Mouse (Mus musculus) liver, embryonic 13.5 days (tissue): Measurements from ENCODE around the gene Mrps35. TPM values are rescaled to one million over a fixed set of nuclear protein-coding genes. Genes with fewer than 3 reads are reported as not detected.

Experiments used
- ATAC-seq: fragments of 200-750 bp; cut with Nextera tagmentation; 2 replicates; pipeline ENCODE4 v1.8.0; 2017; ENCODE audit warnings: low read depth, mild to moderate bottlenecking, moderate number of reproducible peaks, moderate library complexity
- DNase-seq: peaks from one replicate; pipeline ENCODE4 v3.0.0; 2022
- H3K27ac ChIP-seq: fragments of 300-500 bp; sonication (generic); 2 replicates; pipeline ENCODE4 v1.5.1; 2015; ENCODE audit warnings: moderate library complexity, mild to moderate bottlenecking, inconsistent platforms
- H3K27me3 ChIP-seq: fragments of 300-500 bp; sonication (generic); 2 replicates; pipeline ENCODE4 v1.6.1; 2015; ENCODE audit warnings: mild to moderate bottlenecking, inconsistent platforms
- H3K36me3 ChIP-seq: fragments of 300-500 bp; sonication (generic); 2 replicates; pipeline ENCODE4 v1.6.1; 2015; ENCODE audit warnings: mild to moderate bottlenecking, inconsistent platforms
- H3K4me1 ChIP-seq: fragments of 300-500 bp; sonication (generic); replicated peaks from 2 replicates; pipeline ENCODE4 v1.6.1; 2015; ENCODE audit warnings: inconsistent platforms
- H3K4me2 ChIP-seq: fragments of 300-500 bp; sonication (generic); 2 replicates; pipeline ENCODE4 v1.6.1; 2015; ENCODE audit warnings: inconsistent platforms, mild to moderate bottlenecking, moderate library complexity
- H3K4me3 ChIP-seq: fragments of 300-500 bp; sonication (generic); replicated peaks from 2 replicates; pipeline ENCODE4 v1.5.1; 2015; ENCODE audit warnings: mild to moderate bottlenecking, inconsistent platforms
- H3K9ac ChIP-seq: fragments of 300-500 bp; sonication (generic); 2 replicates; pipeline ENCODE4 v1.6.1; 2015; ENCODE audit warnings: mild to moderate bottlenecking, inconsistent platforms
- H3K9me3 ChIP-seq: fragments of 300-500 bp; sonication (generic); replicated peaks from 2 replicates; pipeline ENCODE4 v1.6.1; 2016; ENCODE audit warnings: inconsistent platforms
- WGBS: fragments of 180-500 bp; shearing (Covaris S2); methylation state at CpG from one replicate; pipeline ENCODE4 v1.1.7; 2015; ENCODE audit not compliant: insufficient replicate concordance; 5-methylcytosine and 5-hydroxymethylcytosine counted together
- polyA plus RNA-seq: library from polyadenylated mRNA; unstranded; fragments of >200 nt; fragmentation: Nextera tagmentation; extraction: Ambion mirVana; gene quantifications from 2 replicates; pipeline ENCODE4 v1.2.1, GENCODE M21; 2015

The Mrps35 gene
- polyA plus RNA-seq, 1 experiment from 2014 or later, result 69.5 TPM

DNA sequence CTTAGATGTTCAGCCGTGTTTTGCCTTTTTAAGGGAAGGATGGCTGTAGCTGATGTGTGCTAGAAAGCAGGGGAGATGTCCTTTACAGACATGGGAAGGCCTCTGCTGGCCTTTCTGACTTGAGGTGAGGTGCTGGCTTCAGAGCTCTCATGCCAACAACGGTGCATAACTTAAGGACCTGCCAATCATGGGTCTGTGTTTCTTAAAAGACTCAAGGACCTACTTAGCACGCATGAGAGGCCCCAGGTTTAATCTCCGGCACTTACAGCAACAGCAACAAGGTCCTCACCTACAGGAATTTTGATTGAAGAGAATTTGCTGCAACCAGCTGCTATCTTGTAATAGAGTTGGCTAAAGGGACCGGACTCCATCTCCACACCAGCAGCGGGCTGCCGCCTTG is 66.7 kb downstream of the Mrps35 start:
- 76% methylated on average over 7 of the region's 7 CpGs for WGBS
- H3K36me3 ChIP-seq, result peaks cover 57% of the 10 kb centered on the region

DNA sequence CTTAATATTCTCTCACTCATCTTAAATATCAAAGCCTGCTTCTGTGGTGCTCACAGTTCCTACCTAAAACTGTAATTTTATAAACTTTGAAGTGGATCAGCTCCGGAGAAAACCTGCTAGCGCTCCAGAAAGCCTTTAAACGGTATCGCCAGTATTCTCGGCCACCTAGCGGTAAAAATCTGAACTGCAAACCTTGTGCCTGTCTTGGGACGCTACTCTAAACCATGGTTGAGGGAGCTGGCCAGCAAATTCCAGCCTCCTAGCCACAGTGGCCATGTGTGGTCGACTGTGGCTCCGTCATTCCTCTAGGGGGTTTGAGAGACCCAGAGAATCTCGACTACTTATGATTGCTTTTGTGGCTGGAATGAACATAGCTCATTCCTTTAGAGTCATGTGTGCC is 74.0 kb downstream of the Mrps35 start:
- H3K4me1 ChIP-seq, result no peaks in the 10 kb centered on the region
- no peak overlapping the region for H3K4me3 ChIP-seq
- H3K27ac ChIP-seq, result no peak overlapping the region
- H3K4me2 ChIP-seq, result no peak overlapping the region
- 10% methylated on average over 10 of the region's 10 CpGs for WGBS
- peaks cover 5% of the 10 kb centered on the region; the same call in 1 of the 2 replicates for H3K36me3 ChIP-seq
- no peak overlapping the region for H3K9ac ChIP-seq
- no peaks in the 10 kb centered on the region for H3K9me3 ChIP-seq
- no peaks in the 10 kb centered on the region for H3K27me3 ChIP-seq
- DNase-seq (peak; percentile 33), ATAC-seq (peak; percentile 23; the same call in 1 of the 2 replicates)

More for the DNA sequence above, 66.7 kb downstream of the Mrps35 start:
- Histone ChIP-seq H3K4me2 (no peak overlapping the region), H3K9me3 (no peaks in the 10 kb centered on the region), H3K9ac (no peak overlapping the region), H3K27me3 (no peaks in the 10 kb centered on the region), H3K4me3 (no peak overlapping the region), H3K27ac (no peak overlapping the region), H3K4me1 (peaks cover 4% of the 10 kb centered on the region; the same call in 1 of the 2 replicates)
- ATAC-seq, result no peak
- no peak for DNase-seq

DNA sequence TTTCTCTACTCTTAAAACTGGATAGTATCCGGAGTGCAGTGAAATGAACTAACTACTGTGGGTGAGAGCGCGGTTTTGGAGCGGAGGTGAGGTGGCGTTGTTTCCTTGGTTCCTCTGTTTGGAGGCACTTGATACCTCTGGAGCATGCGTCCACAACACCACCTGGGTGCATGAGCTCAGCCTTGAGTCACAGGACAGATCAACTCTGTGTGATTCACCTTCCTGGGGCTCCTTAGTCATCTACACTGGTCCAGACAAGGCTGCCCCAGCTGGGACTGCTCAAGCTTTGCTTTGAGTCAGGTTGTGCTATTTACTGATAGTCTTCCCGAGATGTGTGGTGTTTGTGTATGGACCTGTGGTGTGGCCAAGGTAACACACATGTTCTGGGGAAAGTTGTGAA is 75.2 kb downstream of the Mrps35 start:
- Histone ChIP-seq H3K9ac (no peak overlapping the region), H3K9me3 (no peaks in the 10 kb centered on the region), H3K4me3 (no peak overlapping the region), H3K27me3 (no peaks in the 10 kb centered on the region), H3K36me3 (no peaks in the 10 kb centered on the region), H3K27ac (no peak overlapping the region), H3K4me2 (no peak overlapping the region), H3K4me1 (no peaks in the 10 kb centered on the region)
- DNase-seq (no peak), ATAC-seq (no peak)
- WGBS, result 80% methylated on average over 7 of the region's 7 CpGs

DNA sequence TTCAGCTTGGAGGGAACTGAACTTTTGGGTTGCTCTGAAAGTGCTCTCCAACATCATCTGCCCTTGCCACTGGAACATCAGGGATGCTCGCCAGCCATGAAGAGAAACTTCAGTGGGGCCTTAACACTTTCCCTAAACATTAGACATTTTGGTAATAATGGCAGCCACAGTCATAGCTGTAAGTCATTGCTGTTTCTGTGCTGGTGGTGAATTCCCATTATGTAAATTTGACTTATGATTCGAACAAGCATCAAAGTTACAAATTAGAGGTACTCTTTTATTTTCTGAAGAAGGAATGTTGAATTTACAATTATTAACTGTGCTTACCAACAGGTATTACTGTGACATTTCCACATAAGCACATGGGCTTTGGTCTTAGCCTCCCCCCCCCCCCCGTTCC is 75.6 kb downstream of the Mrps35 start:
- Histone ChIP-seq H3K27me3 (no peaks in the 10 kb centered on the region), H3K36me3 (no peaks in the 10 kb centered on the region), H3K4me1 (no peaks in the 10 kb centered on the region), H3K9me3 (no peaks in the 10 kb centered on the region), H3K4me3 (no peak overlapping the region), H3K4me2 (no peak overlapping the region), H3K9ac (no peak overlapping the region), H3K27ac (no peak overlapping the region)
- DNase-seq, result no peak
- WGBS, result 60% methylated on average over 3 of the region's 3 CpGs
- ATAC-seq, result no peak

GRCm38 (mm10) chr6:147121320-147121719 is 78.8 kb downstream of the Mrps35 start:
- DNase-seq (no peak), ATAC-seq (no peak)
- H3K4me2 ChIP-seq, result no peak overlapping the region
- H3K9ac ChIP-seq, result no peak overlapping the region
- H3K27ac ChIP-seq, result no peak overlapping the region
- H3K9me3 ChIP-seq, result no peaks in the 10 kb centered on the region
- no peaks in the 10 kb centered on the region for H3K4me1 ChIP-seq
- H3K27me3 ChIP-seq, result no peaks in the 10 kb centered on the region
- 31% methylated on average over 6 of the region's 6 CpGs for WGBS
- H3K36me3 ChIP-seq, result no peaks in the 10 kb centered on the region
- no peak overlapping the region for H3K4me3 ChIP-seq

Other genes starting within 250 kb of the Mrps35 start
- 0.30 and 0.31 TPM in 2 replicates for gene Arntl2, start 246.7 kb upstream of the Mrps35 start, polyA plus RNA-seq
- gene Smco2, start 192.7 kb upstream of the Mrps35 start, polyA plus RNA-seq, result not detected in 2 replicates
- gene Ppfibp1, start 154.3 kb upstream of the Mrps35 start, polyA plus RNA-seq, result 9.0 and 13.6 TPM in 2 replicates
- gene 1700034J05Rik, start 88.3 kb upstream of the Mrps35 start, polyA plus RNA-seq, result not detected in 2 replicates
- 0.46 and 0.48 TPM in 2 replicates for gene Rep15, start 10.2 kb upstream of the Mrps35 start, polyA plus RNA-seq
- not detected in 2 replicates for gene Mansc4, start 44.3 kb downstream of the Mrps35 start, polyA plus RNA-seq
- gene Klhl42, start 48.6 kb downstream of the Mrps35 start, polyA plus RNA-seq, result 1.7 and 2.0 TPM in 2 replicates
- 0.07 TPM in 1 of 2 replicates, not detected in the other for gene Pthlh, start 221.4 kb downstream of the Mrps35 start, polyA plus RNA-seq